Mouse (Mus musculus): ENCODE measurements around the gene 9430015G10Rik.

9430015G10Rik gene

GRCm38 (mm10) chr4:156109570-156110331 is at the start of gene 9430015G10Rik:
TSS of gene 9430015G10Rik (plus strand) at chr4:156109982.
- peak; percentile 99 for DNase-seq (ENCODE audit: low spot score in 2 of 2)

DNA sequence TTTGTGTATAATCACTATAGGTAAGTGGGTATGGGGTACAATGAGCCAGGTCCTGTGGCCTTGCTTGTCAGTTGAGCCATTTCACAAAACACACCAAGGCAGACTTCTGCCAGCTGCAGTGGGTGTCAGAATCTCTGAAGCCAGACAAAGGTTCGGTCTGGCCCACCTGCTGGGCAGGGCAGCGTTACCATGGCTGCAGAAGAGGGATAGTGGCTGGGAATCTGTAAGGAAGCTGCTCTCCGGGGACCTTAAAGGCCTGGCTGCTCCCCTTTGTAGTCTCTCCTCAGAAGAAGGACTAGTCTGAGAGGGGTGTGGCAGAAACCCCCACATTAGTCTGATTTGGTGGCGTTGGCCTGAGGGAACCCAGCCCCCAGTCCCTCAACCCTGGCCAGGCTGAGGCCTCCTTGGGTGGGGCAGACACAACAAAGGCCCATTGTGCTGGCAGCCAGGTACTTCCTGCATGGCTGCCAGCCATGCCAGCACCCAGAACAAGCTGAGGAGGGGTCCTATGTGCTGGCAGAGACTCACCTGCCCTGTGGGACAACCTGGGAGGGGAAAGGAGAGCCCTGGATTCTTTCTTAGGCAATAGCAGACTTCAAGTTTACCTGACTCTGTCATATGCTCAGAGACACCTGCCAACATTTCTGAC is 45.8 kb upstream of the 9430015G10Rik start:
- no peak for DNase-seq (ENCODE audit: low spot score in 2 of 2)

DNA sequence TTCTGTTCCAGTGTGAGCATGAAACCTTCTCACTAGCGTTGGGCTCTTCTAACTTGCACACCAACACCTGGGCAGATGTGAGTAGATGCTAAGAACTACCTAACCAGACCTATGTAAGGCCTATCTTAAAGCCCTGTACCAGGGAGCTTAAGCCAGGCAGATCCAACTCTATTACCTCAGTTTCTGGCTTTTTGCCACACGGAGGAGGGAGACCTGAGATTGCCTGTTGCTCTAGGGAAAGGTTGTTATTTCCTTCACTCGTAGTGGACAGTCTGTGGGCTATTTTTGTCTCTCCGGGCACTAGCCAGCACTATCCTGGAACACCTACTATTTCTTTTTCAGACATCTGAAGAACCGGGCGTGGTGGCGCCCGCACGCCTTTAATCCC is 45.3 kb upstream of the 9430015G10Rik start:
- DNase-seq (ENCODE audit: low spot score in 2 of 2) = no peak

GRCm38 (mm10) chr4:156065156-156065894 is 44.5 kb upstream of the 9430015G10Rik start:
- no peak for DNase-seq (ENCODE audit: low spot score in 2 of 2)

DNA sequence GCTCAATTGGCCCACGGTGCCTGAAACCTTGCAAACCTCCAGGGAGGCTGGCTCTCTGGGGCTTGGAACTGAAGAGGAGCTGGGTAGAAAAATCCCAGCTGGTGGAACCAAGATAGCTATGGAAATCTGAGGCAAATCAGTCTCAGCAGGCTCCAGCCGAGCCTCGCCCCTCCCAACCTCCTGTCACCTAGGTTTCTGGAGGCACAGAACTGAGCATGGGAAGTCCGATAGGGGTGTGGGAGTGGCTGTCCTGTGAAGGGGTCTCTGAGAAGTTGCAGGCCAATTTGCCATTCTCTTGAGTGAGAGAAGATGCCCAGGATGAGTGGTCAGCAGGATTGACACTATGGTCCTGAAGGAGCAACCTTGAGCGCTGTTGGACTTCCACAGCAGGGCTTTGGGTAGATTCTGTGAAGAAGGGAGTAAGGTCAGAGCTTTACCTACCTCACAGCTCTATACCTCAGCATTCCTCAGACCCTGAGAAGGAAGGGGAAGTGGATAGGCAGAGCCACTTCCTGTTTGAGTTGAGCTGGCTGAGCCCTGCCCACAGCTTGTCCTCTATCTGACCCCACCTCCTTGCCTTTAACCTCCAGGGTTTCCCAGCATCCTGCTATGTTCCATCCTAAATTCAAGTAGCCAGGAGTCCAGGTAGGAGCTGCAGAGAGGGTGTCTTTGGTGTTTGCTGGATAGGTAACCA is 42.4 kb upstream of the 9430015G10Rik start:
- no peak for DNase-seq (ENCODE audit: low spot score in 2 of 2)

DNA sequence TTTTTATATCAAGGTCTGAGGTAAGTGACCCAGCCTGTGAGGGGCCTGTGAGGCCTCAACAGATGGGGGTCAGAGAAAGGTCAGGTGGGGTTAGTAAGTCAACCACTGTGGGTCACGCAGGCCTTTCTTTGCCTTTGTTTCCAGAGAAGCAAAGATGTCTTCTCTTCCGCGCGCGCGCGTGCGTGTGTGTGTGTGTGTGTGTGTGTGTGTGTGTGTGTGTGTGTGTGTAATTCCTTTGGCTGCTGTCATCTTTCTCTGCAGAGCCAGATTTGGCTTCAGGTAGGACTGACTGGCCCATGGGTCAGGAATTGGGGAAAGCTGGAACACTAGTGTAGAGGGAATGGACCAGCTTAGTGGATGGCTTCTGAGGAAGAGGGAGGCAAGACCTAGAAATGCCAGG is 40.1 kb upstream of the 9430015G10Rik start:
- no peak for DNase-seq (ENCODE audit: low spot score in 2 of 2)

GRCm38 (mm10) chr4:156070276-156070675 is 39.5 kb upstream of the 9430015G10Rik start:
- DNase-seq (ENCODE audit: low spot score in 2 of 2) = no peak

- no peak for DNase-seq (ENCODE audit: low spot score in 2 of 2)
These were observed 39.1 kb upstream of the 9430015G10Rik start for GRCm38 (mm10) chr4:156070716-156071115.

DNA sequence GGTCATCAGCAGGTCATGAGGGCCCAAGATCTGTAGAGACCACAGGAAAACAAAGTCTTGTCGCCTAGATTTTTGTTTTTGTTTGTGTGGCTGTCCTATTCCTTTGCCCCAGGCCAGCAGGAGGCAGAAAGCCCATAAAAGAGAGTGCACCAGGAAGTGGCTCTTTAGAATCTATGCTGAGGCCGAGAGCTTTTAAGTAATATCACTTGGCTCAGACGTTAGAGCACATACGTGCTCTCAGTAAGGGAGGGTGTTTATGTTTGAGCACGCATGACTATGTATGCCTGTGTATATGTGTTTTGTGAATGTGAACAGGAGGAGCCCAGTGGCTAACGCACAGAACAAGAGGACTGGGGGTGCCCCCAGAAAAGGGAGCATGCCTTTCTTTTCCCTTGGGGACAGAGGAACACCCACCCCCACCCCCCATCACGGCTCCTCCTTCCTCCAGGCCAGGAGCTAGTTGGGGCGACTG is 32.8 kb upstream of the 9430015G10Rik start:
- no peak for DNase-seq (ENCODE audit: low spot score in 2 of 2)

GRCm38 (mm10) chr4:156077499-156078301 is 32.1 kb upstream of the 9430015G10Rik start:
- DNase-seq (ENCODE audit: low spot score in 2 of 2) = no peak

DNA sequence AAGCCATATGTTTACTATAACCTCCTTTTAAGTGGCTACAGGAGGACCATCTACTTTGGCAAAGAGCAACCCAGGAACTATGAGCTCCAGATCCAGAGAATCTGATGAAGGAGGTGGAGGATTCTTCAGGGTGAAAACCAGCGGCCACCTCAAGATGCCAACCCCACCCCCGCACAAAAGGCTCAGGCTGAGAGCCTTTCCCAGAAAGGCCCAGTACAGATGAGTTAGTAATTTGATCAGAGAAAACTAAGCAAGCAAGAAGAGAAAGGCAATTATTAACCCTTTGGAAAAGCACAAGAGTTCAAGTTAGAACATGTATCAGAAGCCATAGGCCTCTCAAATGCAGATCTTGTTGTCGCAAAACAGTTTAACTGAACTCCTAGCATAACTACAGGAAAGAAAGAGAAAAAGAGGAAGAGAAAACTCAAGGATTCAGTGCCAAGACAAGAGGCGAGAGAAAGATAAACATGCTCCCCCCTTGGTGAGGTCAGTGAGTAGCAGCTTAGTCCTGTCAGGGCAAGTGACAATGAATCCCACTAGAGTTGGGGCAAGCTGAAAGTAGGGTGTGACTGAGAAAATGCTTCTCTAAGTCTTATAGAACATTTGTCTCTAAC is 27.1 kb upstream of the 9430015G10Rik start:
- no peak for DNase-seq (ENCODE audit: low spot score in 2 of 2)

- DNase-seq (ENCODE audit: low spot score in 2 of 2) = no peak
These were observed 26.4 kb upstream of the 9430015G10Rik start for GRCm38 (mm10) chr4:156083348-156083747.

DNA sequence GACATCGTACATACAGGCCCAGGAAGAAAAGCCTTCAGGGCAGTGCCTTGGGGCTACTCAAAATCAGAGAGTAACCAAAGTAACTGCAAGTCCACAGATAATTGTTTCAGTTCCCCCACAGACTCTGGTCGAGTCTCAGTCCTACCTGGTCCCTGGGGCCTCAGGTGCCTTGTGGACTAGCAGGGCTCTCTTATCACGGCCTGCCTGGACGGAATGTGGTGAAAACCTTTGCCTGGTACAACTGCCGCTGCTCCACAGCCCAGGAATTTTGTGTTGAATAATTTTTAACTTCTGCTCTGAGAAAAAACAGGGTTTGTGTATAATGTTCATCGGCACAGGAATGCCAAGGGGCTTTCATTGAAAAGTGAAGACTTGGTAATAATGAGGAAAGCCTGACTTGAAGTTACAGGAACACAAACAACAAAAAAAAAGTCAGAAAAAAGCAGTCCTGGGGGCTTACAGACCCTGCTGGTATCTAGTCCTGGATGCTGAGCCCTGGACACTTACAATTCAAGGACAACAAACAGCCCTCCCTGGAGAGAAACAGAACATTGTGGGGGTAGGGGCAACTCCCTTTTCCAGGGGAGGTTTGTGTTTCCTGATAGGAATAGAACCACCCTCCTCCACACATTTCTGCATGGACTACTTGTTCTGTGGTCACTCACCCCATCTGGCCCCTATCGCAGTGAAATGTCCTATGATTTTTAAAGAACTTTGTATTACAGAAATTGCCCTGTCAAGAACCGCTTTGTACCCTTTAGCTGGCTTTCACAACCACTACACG is 25.5 kb upstream of the 9430015G10Rik start:
- no peak for DNase-seq (ENCODE audit: low spot score in 2 of 2)

- DNase-seq (ENCODE audit: low spot score in 2 of 2) = no peak
These were observed 24.5 kb upstream of the 9430015G10Rik start for GRCm38 (mm10) chr4:156085256-156085655.

DNA sequence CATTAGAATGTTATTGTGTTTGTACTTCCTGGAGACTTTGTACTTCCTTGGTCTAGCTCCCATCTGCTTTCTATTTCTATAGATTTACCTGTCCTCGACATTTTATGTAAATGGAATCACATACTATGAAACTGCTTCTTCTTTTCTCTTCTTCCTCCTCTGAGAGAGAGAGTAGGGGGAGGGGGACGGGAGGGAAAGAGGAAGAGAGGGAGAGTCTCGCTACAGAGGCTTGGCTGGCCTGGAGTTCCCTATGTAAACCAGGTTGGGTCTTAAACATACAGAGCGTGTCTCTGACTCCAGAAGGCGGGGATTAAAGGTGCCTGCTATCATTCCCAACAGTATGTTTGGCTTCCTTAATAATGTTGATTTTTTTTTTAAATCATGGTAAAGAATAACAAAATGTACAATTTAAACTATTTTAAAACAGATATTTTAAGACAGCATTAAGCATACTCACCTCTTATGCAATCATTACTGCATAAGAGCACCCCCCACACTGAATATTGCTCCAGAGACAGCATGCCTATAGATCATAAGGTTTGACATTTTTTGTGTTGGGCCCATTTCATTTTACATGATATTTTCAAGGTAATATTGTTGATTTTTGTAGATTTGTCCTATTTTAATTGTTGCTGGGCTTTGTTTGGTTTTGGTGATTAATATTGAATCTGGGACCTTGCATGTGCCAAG is 22.2 kb upstream of the 9430015G10Rik start:
- DNase-seq (ENCODE audit: low spot score in 2 of 2) = no peak

- DNase-seq (ENCODE audit: low spot score in 2 of 2) = no peak
These were observed 18.5 kb upstream of the 9430015G10Rik start for GRCm38 (mm10) chr4:156091236-156091635.

GRCm38 (mm10) chr4:156092765-156093164 is 17.0 kb upstream of the 9430015G10Rik start:
- no peak for DNase-seq (ENCODE audit: low spot score in 2 of 2)

- DNase-seq (ENCODE audit: low spot score in 2 of 2) = no peak
These were observed 16.0 kb upstream of the 9430015G10Rik start for GRCm38 (mm10) chr4:156093758-156094157.

DNA sequence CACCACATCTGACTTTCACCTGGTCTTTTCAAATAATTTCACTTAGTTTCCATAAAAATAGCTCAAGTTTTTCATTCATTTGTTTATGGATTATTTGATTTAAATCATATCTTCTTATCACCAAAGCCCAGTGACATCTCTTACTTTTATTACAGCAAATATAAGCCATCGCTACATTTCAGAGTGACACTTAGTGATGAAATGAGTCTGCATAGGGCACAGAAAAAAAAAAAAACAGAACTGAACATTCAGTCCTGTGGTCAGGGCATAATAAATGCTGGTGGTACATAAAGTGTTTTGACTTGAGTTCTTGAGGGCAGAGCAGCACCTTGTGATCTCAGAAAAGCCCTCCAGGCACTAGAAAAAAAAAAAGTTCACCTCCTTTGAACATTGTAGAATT is 13.6 kb upstream of the 9430015G10Rik start:
- no peak for DNase-seq (ENCODE audit: low spot score in 2 of 2)
